Mouse (Mus musculus): ENCODE results near the gene Ugt1a8.

Ugt1a8 gene

GRCm38 (mm10) chr1:88186325-88186935 lies 98.8 kb downstream of the Ugt1a8 start:
- no peak for DNase-seq (ENCODE audit: low read depth, low spot score)

GRCm38 (mm10) chr1:88192136-88192535 lies 104.5 kb downstream of the Ugt1a8 start:
- DNase-seq (ENCODE audit: low read depth, low spot score): no peak

DNA sequence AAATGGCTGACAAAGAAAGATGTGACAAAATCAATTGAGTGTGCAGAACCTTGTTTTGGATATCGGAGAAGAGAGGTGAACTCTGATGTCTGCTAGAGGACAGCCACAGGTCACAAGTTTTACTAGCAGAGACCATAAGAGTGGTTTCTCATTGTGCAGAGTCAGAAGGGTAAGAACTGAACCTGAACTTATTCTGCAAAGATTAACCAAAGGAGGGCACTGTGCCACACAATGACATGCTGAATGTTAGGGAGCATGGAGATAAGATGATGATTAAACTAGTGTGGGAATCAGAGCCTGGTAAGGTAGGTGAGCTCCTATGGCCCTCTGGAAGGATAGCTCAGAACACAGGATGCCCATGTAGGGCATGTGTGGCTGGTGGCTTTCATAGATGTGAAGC lies 108.1 kb downstream of the Ugt1a8 start:
- no peak for DNase-seq (ENCODE audit: low read depth, low spot score)

DNA sequence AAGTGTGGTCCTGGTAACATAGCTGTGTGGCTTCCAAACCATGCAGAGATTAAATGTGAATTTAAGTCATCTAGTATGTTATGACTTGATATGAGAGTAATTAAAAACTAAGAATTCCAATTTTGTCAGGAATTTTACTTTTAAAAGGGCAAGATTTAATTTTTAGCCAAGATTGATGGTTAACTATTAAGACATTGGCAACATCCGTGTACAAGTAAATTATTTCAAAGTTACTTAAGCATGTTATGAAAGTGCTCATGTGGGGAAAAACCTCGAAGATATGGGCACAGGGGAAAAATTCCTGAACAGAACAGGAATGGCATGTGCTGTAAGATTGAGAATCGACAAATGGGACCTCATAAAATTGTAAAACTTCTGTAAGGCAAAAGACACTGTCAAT lies 109.8 kb downstream of the Ugt1a8 start:
- no peak for DNase-seq (ENCODE audit: low read depth, low spot score)

DNA sequence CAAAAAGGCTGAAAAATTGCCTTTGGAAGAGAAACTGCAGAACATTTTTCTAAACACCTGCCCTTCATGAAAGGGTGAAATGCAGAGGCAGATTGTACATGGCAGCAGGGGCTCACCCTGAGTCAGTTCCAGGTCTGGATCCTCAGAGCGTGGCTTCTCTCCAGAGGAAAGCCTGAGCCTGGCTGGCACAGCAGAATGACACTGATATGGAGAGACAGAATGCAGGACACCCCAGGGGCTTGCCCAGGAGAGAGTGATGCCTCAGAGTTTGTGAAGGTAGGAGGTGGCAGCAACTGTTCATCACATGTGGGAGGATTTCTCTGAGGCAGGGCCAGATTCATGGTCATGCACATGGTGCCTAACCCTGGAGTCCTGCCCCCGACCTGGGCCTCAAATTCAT lies 112.4 kb downstream of the Ugt1a8 start:
- DNase-seq (ENCODE audit: low read depth, low spot score): no peak

- no peak for DNase-seq (ENCODE audit: low read depth, low spot score)
Observed at GRCm38 (mm10) chr1:88200456-88200855, 112.8 kb downstream of the Ugt1a8 start, which contains the start of gene Ugt1a2. TSS of gene Ugt1a2 (plus strand) at chr1:88200601.

DNA sequence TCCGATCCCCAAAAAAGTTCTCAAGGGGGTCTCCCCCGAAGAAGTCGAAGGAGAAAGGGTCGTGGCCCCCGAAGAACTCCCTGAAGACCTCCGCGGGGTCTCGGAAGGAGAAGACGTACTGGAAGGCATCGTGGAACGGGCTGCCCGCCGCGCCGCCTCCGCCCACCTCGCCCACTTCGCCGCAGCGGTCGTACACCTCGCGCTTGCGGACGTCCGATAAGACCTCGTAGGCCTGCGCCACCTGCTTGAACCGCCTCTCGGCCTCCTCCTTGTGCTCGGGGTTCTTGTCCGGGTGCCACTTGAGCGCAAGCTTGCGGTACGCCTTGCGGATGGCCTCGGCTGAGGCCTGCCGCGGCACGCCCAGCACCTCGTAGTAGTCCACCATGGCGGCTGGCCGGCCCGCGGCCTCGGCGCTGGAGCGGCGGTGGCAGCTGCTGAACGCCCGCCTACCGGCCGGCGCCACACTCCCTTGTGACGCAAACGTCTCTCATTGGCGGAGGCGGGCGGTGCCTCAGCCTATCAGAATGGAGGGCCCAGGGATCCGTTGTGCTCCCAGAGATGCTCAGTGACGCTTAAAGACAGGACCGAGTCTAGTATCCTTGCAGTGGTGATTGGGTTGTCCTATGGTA lies 117.8 kb downstream of the Ugt1a8 start, which contains the start of gene Dnajb3:
Gene Dnajb3 (minus strand): TSS at position 489 of the 629 bp plus-strand sequence.
- peak; percentile 89 for DNase-seq (ENCODE audit: low read depth, low spot score)

DNA sequence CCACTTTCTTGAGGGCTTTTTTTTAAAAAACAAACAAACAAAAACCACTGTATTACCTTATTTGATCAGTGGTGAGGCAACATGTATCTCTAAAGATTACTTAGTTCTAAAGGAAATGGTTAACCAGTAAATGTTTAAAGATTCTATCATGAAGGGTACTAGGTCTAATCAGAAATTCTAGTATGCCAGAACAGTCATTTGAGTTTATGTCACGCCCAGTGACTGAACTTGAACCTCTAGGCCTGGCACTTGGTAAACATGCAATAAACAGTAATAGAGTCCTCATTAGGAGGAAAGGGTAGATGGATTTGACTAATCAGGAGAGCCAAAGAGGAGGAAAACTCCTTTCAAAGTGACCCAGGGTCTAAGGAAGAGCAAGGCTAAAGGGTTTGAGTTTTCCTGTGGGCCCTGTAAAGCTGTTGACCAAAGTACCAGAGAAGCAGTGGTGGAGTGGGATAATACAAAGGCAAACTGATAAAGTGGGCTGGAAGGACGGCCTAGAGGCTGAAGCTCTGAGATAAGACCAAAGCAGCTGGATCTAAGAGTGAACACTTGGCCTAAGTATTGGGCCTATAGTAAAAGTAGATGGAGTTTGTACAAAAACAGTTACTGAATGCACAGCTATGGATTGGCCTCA lies 119.3 kb downstream of the Ugt1a8 start:
- no peak for DNase-seq (ENCODE audit: low read depth, low spot score)

DNA sequence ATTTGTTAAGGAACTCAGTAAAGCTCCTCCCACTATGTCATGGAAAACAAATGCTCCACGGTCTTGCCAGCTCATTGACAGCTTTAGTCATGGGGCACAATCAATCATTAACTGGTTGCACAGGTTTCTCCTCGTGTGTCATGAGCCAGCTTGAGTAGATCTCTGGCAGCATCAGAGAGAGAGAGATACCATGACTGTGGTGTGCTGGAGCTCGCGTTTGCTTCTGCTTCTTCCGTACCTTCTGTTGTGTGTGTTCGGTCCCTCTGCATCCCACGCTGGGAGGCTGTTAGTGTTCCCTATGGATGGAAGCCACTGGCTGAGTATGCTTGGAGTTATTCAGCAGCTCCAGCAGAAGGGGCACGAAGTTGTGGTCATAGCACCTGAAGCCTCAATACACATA lies 124.2 kb downstream of the Ugt1a8 start, which contains the start of gene Ugt1a1:
Gene Ugt1a1 (plus strand): TSS at position 148 of the 400 bp plus-strand sequence.
- no peak for DNase-seq (ENCODE audit: low read depth, low spot score)

DNA sequence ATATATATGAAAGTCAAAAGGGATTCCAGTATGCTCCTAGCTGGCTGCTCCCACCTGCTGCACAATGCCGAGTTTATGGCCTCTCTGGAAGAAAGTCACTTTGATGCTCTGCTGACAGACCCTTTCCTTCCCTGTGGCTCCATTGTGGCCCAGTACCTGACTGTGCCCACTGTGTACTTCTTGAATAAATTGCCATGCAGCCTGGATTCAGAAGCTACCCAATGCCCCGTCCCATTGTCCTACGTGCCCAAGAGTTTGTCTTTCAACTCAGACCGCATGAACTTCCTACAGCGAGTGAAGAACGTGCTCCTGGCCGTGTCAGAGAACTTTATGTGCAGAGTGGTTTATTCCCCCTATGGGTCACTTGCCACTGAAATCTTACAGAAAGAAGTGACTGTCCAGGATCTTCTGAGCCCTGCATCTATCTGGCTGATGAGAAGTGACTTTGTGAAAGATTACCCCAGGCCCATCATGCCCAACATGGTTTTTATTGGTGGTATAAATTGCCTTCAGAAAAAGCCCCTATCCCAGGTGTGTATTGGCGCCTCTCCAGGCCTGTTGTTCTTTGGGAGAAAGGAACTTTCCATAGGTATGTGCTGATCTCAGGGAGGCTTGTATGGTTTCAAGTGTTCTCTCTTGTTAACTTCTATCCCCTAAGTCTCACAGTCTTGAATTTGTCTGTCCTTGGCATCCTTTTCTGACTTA lies 124.9 kb downstream of the Ugt1a8 start:
- no peak for DNase-seq (ENCODE audit: low read depth, low spot score)

- DNase-seq (ENCODE audit: low read depth, low spot score): no peak
Observed at GRCm38 (mm10) chr1:88213061-88213460, 125.4 kb downstream of the Ugt1a8 start.

- DNase-seq (ENCODE audit: low read depth, low spot score): no peak
Observed at GRCm38 (mm10) chr1:88213766-88214461, 126.3 kb downstream of the Ugt1a8 start.

DNA sequence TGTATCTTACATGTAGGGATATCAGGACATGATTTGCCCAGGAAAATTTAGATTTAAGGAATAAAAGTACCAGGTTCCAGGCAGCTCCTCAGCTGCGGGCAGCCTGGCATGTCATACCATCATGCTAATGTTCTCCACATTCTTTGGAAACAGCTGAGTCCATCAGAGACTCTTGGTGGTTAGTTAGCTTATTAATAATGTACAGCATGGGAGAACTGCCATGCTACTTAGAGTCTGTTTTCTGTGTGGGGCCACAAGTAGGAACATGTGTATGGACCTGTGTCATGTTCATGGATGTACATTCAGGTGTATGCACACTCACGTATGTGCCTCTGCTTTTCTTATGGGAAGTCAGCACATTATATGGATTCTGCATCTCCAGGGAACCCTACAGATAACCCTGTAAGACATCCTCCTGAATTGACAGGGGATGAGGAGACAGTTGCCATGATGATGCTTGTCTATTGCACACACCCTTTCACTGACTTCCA lies 126.9 kb downstream of the Ugt1a8 start:
- DNase-seq (ENCODE audit: low read depth, low spot score): no peak

DNA sequence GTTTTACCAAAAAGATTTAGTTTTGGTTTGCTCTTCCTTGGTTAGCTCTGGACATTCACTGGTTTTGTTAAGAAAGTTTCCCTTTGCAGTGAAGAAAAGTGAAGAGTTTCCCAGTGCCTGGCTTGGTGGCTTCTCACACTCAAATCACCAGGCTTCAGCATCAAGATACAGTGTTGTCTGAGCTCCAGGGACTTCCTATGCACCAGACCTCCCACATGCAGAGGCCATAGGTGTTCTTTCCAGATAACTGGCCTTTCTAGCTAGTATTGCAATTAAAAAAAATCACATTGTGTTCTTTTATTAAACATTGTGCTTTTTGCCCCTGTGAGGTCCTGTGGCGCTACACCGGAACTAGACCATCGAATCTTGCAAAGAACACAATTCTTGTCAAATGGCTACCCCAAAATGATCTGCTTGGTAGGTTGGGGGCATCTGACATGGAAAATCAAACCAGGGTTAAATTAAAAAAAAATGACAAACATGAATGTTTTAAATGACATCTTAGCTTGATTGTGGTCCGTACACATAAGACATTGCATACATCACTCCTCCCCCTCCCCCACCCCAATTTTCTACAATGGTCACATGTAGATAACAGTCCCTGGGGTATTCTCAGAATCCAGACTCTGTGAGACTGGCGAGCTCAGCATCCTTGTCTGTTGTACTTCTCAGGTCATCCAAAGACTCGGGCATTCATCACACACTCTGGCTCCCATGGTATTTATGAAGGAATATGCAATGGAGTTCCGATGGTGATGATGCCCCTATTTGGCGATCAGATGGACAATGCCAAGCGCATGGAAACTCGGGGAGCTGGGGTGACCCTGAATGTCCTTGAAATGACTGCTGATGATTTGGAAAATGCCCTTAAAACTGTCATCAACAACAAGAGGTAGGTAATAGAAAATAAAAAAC lies 128.1 kb downstream of the Ugt1a8 start:
- no peak for DNase-seq (ENCODE audit: low read depth, low spot score)

DNA sequence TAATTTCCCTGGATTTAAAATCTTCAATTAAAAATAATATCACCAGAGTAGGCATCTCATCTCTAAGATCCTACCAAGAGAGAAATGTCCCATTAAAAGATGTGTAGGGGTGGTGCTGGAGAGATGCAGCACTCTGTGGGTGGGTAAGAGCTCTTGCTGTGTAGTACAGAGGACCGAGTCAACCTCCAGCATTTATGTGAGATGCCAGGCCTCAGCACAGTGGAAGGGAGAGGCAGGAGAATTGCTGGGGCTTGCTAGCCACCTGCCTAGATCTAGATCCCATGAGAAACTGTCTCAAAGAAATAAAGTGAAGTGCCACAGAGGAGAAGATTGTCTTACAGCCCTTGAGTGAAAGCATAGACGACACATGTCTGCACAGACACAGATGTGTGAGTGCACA lies 128.9 kb downstream of the Ugt1a8 start:
- no peak for DNase-seq (ENCODE audit: low read depth, low spot score)

GRCm38 (mm10) chr1:88217144-88217543 lies 129.5 kb downstream of the Ugt1a8 start:
- DNase-seq (ENCODE audit: low read depth, low spot score): no peak

DNA sequence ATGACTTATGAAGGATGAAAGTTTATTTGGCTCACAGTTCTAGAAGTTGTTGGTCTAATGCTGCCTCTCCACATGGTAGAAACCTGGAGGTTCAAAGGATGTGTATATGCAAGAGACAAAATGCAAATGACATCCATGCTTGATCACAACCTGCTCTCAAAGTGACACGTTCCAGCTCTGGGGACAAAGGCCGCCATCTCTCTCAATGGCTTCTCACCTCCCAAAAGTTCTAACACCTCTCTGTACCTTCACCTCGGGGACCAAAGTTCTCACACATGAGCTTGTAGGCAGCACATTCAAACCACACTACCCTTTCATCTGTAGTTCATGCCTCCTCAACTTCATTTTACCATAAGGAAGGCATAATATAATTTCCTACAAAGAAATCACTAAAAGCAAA lies 130.0 kb downstream of the Ugt1a8 start:
- no peak for DNase-seq (ENCODE audit: low read depth, low spot score)

DNA sequence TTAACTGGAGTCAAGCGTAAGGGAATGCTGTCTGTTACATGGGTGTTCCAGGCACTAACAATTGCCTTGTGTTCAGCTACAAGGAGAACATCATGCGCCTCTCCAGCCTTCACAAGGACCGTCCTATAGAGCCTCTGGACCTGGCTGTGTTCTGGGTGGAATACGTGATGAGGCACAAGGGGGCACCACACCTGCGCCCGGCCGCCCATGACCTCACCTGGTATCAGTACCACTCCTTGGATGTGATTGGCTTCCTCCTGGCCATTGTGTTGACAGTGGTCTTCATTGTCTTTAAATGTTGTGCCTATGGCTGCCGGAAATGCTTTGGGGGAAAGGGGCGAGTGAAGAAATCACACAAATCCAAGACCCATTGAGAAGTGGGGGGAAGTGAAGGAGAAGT lies 130.4 kb downstream of the Ugt1a8 start:
- no peak for DNase-seq (ENCODE audit: low read depth, low spot score)

DNA sequence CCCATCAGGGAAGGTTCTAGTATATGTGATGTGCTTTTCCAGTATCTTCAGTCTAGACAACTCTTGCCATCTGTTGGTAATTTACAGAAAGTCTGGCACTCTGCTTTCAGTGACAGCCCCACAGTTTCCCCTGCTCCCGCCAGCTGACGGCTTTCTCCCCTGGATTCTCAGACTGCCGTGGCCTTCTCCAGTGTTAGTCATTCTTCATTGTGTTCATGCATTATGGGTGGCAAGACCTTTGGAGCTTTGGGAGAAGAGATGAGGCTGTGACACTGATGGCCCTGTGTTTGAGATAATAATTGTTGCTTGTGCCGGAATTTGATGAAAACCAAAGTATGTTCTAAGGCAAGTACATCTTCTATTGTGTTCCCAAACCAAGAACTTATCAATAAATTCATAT lies 131.0 kb downstream of the Ugt1a8 start:
- no peak for DNase-seq (ENCODE audit: low read depth, low spot score)

GRCm38 (mm10) chr1:88219054-88219453 lies 131.4 kb downstream of the Ugt1a8 start:
- no peak for DNase-seq (ENCODE audit: low read depth, low spot score)

Measured in mesoderm, embryonic 11.5 days (tissue).